Mouse (Mus musculus): ENCODE measurements around the gene Pde1b.

- TF ChIP-seq EP300 (IDR thresholded peaks at IDR 0.05) (no peak), CTCF (IDR thresholded peaks at IDR 0.05) (no peak)
These were observed 33.6 kb downstream of the Pde1b start for GRCm38 (mm10) chr15:103536456-103536855.
